Mouse (Mus musculus) NIH3T3 (cell line): Measurements from ENCODE around the gene Tmem74b.

Experiments used
- DNase-seq: peaks from one replicate; pipeline ENCODE4 v3.0.0-alpha.2; 2012; ENCODE audit warnings: low read depth

Tmem74b gene

GRCm38 (mm10) chr2:151701231-151702145 lies at the start of gene Tmem74b:
Gene Tmem74b (plus strand): TSS chr2:151702008.
- no peak for DNase-seq

GRCm38 (mm10) chr2:151652053-151652452 lies 49.8 kb upstream of the Tmem74b start:
- no peak for DNase-seq

GRCm38 (mm10) chr2:151668433-151668832 lies 33.4 kb upstream of the Tmem74b start, which contains the start of gene Rad21l:
Gene Rad21l (minus strand): TSS chr2:151668533.
- DNase-seq: no peak

DNA sequence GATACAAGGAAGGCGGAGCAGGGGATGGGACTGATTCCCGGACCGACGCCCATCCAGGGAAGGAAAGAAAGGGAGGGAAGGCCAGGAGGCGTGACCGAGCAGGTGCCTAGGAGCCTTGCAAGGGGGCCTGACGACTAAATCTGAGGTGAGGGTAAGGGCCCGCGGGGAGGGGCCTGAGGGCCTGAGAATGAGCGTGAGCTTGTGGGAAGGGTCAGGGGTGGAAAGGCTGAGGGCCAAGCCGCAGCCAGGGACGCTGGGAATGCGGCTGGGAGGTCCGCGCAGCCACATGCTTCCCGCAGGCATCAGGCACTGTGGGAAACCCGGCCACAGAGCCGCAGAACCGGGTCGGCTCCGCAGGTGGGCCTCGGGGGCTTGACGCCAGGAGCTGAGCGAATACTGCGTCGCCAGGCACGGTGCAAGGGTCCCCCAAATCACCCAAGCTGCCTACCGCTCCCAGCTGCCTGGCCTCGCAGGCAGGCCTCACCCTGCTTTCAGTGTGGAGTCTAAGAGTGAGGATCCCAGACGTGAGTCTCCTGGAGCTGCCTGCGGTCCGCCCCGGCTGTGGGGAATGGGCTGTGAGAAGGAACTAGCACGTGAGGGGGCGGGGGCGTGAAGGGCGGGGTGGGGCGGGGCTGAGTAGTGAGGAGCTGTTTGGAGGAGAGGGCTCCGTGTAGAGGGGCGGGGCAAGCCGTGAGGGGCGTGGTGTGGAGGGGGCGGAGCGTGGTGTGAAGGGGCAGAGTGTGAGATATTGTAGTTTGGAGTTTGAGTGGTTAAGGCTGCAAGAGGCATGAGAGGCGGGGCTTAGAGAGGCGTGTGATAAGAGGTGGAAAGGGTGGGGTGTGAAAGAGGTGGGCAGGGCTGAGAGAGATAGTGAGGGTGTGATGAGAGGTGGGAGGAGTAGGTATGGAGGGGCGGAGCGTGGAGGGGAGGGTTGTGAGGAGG lies 31.5 kb upstream of the Tmem74b start:
- DNase-seq: no peak

DNA sequence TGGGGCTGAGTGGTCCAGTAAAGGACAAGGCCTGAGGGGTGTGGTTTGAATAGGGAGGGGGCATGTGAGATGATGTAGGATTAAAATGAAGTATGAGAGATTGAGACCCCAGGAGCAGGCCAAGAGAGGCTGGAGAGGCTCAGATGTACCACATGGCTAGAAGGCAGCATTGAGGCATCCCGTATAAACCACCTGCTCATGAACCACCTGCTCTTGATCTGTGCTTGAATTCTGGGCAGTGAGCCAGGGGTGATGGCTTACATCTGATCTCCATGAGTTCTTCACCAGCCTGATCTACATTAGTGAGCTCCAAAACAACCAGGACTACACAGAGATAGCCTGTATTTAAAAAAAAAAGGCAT lies 30.9 kb upstream of the Tmem74b start:
- no peak for DNase-seq

DNA sequence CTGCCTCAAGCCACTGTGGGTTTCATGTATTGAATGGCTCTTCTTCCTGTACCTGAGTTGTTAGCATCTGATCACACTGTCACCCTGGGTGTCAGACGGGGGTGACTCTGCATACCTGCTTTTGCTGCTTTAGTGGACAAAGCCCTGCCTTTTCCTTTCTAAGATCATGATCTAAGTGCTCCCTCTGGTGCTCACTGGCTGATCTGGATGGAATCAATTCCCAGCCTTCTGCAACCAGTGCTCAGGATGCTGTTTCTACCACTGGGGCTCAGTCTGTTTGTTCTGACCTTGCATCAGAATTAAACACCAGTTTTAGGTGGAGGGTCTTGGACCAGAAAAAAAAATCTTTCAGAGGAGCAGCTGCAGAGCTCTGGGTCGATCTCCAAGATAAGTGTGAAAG lies 25.6 kb upstream of the Tmem74b start:
- DNase-seq: peak; percentile 28

- peak; percentile 48 for DNase-seq
These were observed 19.5 kb upstream of the Tmem74b start for GRCm38 (mm10) chr2:151682357-151682756.

- no peak for DNase-seq
These were observed 18.8 kb upstream of the Tmem74b start for GRCm38 (mm10) chr2:151682976-151683375.

DNA sequence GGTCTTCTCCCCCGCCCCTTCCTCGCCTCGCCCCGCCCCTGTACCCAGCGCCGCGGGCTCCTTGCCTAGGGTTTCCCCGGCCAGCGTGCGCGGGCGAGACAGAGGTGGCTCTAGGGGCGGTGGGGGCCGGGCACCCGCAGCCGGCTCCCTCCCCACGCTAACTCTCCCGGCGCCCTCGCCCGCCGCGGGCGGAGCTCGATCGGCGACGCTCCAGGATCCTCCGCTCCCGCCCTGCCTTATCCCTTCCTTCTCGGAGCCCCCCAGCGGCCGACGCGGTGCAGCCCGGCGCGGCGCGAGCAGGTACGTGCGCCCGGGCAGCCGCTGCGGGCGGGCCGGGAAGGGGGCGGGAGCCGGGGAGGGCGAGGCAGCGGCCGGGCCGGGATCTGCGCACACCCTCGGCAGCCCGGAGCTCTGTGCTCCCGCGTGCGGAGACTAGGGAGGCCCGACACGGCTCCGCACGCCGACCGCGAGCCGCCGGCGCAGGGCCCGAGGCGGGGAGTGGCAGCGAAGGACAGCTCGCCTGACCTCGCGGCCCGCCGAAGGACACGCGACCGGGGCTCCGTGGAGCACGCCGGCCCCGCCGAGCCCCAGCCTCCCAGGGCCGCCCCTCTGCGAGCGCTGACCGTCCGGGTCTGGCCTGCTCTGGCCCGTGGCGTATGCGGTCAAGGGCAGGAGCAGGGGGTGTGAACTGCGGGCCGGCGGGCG lies 490 bp downstream of the Tmem74b start:
- peak; percentile 14 for DNase-seq

- DNase-seq: no peak
These were observed 1.0 kb downstream of the Tmem74b start for GRCm38 (mm10) chr2:151702851-151703190.

DNA sequence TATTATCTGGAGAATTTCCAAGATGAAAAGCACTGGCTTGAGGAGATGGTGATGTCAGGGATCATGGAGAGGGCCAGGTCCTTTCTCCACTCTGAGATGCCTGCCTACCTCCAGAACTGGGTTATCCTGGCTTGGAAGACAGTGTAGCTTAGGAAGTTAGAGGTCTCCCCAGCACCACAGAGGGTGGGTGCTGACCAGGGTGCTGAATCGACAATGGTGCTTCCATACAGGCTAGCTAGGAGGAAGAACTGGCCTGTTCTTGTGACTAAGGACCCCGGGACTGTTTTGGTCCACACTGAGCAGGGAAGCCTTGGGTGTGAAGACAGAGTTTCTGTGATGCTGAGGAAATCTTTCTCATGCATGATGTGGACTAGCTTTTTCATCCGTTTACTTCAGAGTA lies 10.8 kb downstream of the Tmem74b start:
- peak; percentile 73 for DNase-seq

- DNase-seq: no peak
These were observed 13.7 kb downstream of the Tmem74b start for GRCm38 (mm10) chr2:151715526-151715925.

DNA sequence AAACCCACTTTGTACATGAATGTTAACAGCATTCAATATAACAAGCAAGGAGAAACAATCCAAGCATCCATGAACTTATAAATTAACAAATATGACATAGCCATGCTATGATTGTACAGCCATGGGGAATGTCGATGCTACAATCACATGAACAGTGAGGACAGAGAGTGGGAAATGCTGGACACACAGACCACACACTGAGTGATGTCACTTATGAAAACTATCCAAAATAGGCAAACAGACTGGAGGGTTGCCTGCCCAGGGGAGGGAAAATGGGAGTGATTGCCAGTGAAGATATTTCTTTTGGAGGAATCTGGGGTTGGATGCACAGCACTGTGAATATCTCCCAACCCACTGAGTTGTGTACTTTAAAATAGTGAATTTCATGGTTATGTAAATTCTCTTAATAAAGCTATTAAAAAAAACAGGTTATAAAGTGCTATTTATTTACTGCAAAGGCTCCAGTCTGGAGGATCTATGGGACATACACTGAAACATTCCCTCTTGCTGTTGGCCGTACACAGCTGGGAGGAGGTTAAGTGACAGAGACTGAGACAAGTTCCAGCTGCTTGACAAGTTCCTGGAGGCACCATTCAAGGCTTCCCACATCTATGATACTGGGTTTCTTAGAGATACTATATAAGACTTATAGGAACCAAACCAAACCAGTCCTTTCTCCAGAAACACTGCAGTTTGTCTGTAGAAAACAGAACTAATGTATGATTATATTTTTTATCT lies 14.7 kb downstream of the Tmem74b start:
- no peak for DNase-seq

- DNase-seq: no peak
These were observed 22.3 kb downstream of the Tmem74b start for GRCm38 (mm10) chr2:151724094-151724493.

DNA sequence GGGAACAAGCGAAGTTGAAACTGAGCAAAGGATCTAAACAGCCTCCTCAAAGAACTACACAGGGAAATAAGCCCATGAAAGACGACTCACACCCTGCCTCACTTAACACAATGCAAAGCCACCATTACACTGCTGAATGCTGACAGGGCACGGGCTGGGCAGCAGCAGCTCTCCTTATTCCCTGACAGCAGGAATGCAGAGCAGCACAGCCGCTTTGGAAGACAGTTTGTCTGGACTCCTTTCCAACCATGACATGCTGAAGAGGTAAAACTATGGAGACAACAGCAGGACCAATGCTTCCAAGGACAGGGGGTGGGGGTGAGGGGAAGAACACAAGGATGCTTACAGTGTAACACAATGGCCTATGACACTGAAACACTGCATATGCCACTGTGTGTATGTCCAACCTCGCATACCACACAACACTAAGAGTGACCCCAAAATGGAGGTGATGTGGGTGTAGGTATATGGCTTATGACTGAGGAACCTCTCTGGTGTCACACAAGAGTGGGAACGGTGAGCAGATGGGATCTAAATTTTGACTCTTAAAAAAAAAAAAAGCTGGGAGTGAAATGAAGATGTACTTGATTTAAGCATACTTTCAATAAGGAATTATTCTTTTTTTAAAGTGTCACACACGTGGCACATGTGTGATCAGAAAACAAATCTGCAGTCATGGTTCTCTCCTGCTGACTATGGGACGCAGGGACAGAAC lies 31.5 kb downstream of the Tmem74b start:
- DNase-seq: no peak

DNA sequence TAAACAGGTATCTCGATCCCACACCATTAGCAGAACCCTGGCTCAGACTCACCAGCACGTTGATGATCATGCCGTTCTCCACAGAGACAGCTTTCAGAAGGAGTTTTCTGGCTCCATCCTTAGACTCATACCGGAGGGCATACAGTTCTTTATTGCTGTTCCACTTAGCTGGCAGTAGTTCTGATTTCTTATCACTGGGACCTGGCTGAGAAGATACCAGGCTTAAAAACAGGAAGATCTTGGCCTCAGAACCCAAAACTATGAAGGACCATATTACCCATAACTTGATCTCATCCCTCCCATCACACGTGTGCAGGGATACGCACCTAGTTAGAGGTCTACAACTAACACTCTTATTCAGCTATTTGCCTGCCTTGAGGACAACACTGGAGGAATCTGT lies 33.6 kb downstream of the Tmem74b start:
- DNase-seq: no peak

DNA sequence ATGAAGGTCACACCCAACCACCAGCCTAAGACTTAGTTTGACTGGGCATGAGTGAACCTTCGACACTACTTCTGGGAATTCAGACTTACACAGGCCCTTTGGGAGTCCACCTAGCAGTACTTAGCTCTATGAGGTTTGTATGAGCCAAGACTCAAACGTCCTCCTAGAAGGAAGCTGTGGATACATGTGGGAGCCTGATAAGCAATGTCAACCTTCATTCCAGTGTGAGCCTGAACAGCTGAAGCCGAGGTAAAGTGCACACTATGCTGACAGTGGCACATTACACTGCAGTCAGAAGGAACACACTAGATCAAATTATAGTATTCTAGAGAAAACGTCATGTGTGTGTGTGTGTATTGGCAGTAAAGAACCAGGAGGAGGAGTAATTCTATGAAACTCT lies 36.7 kb downstream of the Tmem74b start:
- DNase-seq: no peak

GRCm38 (mm10) chr2:151739081-151739480 lies 37.3 kb downstream of the Tmem74b start:
- no peak for DNase-seq

DNA sequence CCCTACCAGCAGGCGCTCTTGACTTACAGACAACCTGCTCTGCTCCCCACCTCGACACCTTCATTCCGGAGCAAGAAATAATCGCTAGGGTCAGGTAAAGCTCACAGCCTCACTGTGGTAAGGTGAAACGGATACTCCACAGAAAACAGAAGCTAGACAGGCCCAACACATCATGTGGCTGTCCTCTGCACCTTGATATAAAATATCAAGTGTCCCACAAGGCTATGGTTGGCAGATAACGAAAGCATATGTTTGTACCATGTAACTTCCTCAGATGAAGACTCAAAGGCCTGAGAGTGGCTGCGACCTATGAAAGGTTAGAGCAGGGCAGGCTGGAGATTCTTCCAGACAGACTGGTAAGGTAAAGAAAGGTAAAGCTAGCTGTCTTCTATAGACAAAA lies 37.7 kb downstream of the Tmem74b start:
- DNase-seq: no peak

- DNase-seq: peak; percentile 93
These were observed 39.1 kb downstream of the Tmem74b start for GRCm38 (mm10) chr2:151740741-151741526.
